Mouse (Mus musculus) intestine, postnatal 0 days (tissue): ENCODE data around the gene Slc43a2. TPM values are rescaled to one million over a fixed set of nuclear protein-coding genes. Genes with fewer than 3 reads are reported as not detected.
A peak's percentile ranks its signal among the peaks of the same experiment; 100 is the strongest.

ENCODE experiments used
- ATAC-seq: fragments of 200-750 bp; cut with Nextera tagmentation; 2 replicates; pipeline ENCODE4 v1.8.0; 2017; ENCODE audit warnings: mild to moderate bottlenecking, moderate TSS enrichment, moderate library complexity
- H3K27ac ChIP-seq: fragments of 300-500 bp; sonication (generic); 2 replicates; pipeline ENCODE4 v1.5.1; 2014; ENCODE audit warnings: mild to moderate bottlenecking, low read depth, low read length, moderate library complexity
- H3K27me3 ChIP-seq: fragments of 300-500 bp; sonication (generic); replicated peaks from 2 replicates; pipeline ENCODE4 v1.6.1; 2014; ENCODE audit warnings: low read length, mixed read lengths; ENCODE audit not compliant: control insufficient read depth, insufficient read depth
- H3K36me3 ChIP-seq: fragments of 300-500 bp; sonication (generic); 2 replicates; pipeline ENCODE4 v1.6.1; 2014; ENCODE audit warnings: mild to moderate bottlenecking, moderate library complexity; ENCODE audit not compliant: control insufficient read depth, insufficient read depth
- H3K4me1 ChIP-seq: fragments of 300-500 bp; sonication (generic); replicated peaks from 2 replicates; pipeline ENCODE4 v1.6.1; 2014; ENCODE audit warnings: antibody characterized with exemption, low read length, mixed read lengths; ENCODE audit not compliant: control insufficient read depth, insufficient read depth
- H3K4me2 ChIP-seq: fragments of 300-500 bp; sonication (generic); replicated peaks from 2 replicates; pipeline ENCODE4 v1.6.1; 2014; ENCODE audit warnings: low read depth, mild to moderate bottlenecking, moderate library complexity
- H3K4me3 ChIP-seq: fragments of 300-500 bp; sonication (generic); 2 replicates; pipeline ENCODE4 v1.5.1; 2014; ENCODE audit warnings: low read depth, low read length
- H3K9ac ChIP-seq: fragments of 300-500 bp; sonication (generic); 2 replicates; pipeline ENCODE4 v1.6.1; 2014; ENCODE audit warnings: mild to moderate bottlenecking, low read depth, low read length
- H3K9me3 ChIP-seq: fragments of 300-500 bp; sonication (generic); 2 replicates; pipeline ENCODE4 v1.6.1; 2016; ENCODE audit warnings: mixed run types; ENCODE audit not compliant: control insufficient read depth
- CTCF ChIP-seq: sonication (generic); IDR thresholded peaks from 2 replicates; pipeline ENCODE4 v1.5.1; 2016; ENCODE audit warnings: low read depth, mild to moderate bottlenecking, control low read depth, antibody characterized with exemption, moderate library complexity
- WGBS: fragments of 180-500 bp; shearing (Covaris S2); extraction: QIAGEN DNeasy Blood & Tissue Kit; methylation state at CpG from one replicate; pipeline ENCODE4 v1.1.7; 2014; 5-methylcytosine and 5-hydroxymethylcytosine counted together
- polyA plus RNA-seq: library from polyadenylated mRNA; unstranded; fragments of >200 nt; fragmentation: Nextera tagmentation; extraction: Ambion mirVana; gene quantifications from 2 replicates; pipeline ENCODE4 v1.2.1, GENCODE M21; 2015

The Slc43a2 gene
- polyA plus RNA-seq, 1 experiment from 2014 or later: 46.4 TPM

DNA sequence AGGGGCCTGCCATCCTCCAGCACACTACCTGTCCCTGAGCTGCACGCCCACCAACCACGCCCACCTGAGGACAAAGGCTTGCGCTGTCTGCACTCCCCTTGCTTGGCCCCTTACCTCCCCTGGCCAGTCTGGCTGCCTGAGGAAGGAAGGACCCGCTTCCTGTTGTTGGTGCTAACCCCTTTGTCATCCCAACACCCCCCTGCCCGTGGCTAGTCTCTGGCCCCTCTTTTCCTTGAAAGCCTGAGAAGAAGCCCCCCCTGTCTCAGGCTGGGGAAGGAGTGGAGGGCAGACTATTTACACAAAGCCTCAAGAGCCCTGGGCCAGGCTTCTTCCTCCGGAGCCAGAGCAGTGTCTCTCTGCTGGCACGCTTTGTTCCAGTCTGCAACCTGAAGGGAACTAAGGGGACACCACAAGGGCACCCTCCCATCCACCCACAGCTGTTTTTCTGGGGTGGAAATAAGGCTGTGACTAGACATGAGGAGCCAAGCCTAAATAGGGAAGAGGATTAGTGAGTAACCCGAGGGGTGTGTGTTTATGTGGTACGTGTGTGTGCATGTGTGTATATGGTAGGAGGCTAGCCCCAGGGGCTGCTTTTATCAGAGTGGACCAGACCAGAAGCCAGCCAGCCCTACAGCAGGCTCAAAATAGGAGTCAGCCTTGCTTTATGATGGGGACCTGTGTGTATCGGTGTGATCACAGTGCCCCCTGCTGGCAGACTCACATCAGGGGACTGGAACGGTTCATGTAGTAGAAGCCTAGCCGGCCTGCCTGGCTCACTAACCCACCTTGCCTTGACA lies 41.6 kb downstream of the Slc43a2 start:
- Histone ChIP-seq H3K9me3 (no peaks in the 10 kb centered on the region), H3K36me3 (no peaks in the 10 kb centered on the region; the same call in 1 of the 2 replicates), H3K27ac (peak overlapping the region; percentile 6; the same call in 1 of the 2 replicates), H3K4me2 (no peak overlapping the region), H3K9ac (peak overlapping the region; percentile 22; the same call in 1 of the 2 replicates), H3K4me3 (no peak overlapping the region), H3K4me1 (peaks cover 9% of the 10 kb centered on the region), H3K27me3 (no peaks in the 10 kb centered on the region)
- ATAC-seq: peak; percentile 67
- 4% methylated on average over 12 of the region's 12 CpGs for WGBS
- TF ChIP-seq CTCF: peak; percentile 96

DNA sequence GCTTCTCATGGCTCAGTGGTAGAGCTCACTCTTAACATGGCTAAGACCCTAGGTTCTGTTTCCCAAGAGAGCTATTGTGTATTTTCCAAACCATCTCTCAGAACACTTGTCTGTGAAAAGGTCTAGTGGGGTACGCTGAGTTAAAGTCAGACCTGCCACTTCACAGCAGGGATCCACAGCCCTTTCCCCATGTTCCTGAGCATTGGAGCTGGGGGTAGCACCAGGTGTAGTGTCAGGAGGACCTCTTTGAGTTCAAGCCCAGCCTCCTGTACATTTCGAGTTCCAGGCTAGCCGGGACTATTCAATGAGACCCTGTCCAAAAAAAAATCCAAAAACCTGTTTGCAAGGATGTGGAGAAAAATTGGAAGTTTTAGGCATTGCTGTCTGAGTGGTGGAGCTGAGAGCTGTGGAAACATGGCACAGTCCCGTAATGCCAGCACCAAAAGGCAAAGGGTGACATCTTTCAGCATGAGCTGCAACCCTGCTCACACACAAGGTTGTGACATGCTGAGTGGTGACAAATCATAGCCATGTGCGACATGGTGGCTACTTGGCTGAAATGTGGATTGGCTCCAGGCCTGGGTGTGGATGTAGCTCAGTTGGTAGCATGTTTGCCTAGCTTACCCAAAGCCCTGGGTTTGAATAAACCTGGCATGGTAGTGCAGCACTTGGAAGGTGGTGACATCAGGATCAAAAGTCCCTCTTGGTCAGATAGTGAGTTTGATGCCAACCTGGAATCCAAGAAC lies 43.1 kb downstream of the Slc43a2 start:
- Histone ChIP-seq H3K9me3 (no peaks in the 10 kb centered on the region), H3K27ac (no peak overlapping the region), H3K36me3 (no peaks in the 10 kb centered on the region; the same call in 1 of the 2 replicates), H3K27me3 (no peaks in the 10 kb centered on the region), H3K4me1 (peaks cover 9% of the 10 kb centered on the region), H3K4me3 (no peak overlapping the region), H3K4me2 (no peak overlapping the region), H3K9ac (no peak overlapping the region)
- ATAC-seq: no peak
- WGBS: 91% methylated on average over 5 of the region's 5 CpGs
- no peak for TF ChIP-seq CTCF

DNA sequence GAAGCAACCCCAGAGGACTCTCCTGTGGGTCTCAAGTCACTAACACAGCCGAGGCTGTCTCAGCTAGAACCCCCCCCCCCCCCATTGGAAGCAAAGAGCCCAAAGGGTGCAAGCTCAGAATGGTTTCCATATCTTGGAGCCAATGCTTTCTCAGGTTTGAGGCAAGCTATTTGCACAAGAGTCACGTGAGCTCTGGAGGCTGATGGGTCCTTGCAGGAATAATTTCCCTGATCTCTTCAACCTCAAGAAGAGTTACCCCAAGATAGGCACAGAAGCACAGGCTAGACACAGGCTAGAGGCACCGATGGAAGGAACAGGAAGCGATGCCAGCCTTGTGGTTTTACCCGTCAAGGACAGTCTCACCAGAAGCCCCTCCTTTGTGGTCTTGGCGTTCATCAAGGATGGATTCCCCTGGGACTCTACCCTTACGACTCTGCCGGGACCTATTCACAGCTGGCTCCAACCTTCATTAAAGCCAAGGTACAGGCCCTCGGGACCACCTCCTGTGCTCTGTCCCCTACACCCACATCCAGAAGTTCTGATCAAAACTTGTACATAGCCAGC lies 44.1 kb downstream of the Slc43a2 start:
- H3K4me2 ChIP-seq: no peak overlapping the region
- no peaks in the 10 kb centered on the region for H3K27me3 ChIP-seq
- no peak for TF ChIP-seq CTCF
- H3K36me3 ChIP-seq: no peaks in the 10 kb centered on the region; the same call in 1 of the 2 replicates
- no peak overlapping the region for H3K4me3 ChIP-seq
- 0 out of 2 replicates have a peak overlapping the region, but pooled peaks have one; percentile 28 for H3K27ac ChIP-seq
- peaks cover 9% of the 10 kb centered on the region for H3K4me1 ChIP-seq
- ATAC-seq: no peak
- WGBS: 82% methylated on average over 9 of the region's 9 CpGs
- no peak overlapping the region for H3K9ac ChIP-seq
- H3K9me3 ChIP-seq: no peaks in the 10 kb centered on the region

- H3K9ac ChIP-seq: no peak overlapping the region
- no peak for ATAC-seq
- H3K4me2 ChIP-seq: no peak overlapping the region
- no peaks in the 10 kb centered on the region for H3K9me3 ChIP-seq
- no peaks in the 10 kb centered on the region for H3K27me3 ChIP-seq
- TF ChIP-seq CTCF: no peak
- H3K27ac ChIP-seq: no peak overlapping the region
- no peak overlapping the region for H3K4me3 ChIP-seq
- WGBS: 84% methylated on average over 5 of the region's 5 CpGs
- H3K36me3 ChIP-seq: no peaks in the 10 kb centered on the region
- H3K4me1 ChIP-seq: no peaks in the 10 kb centered on the region
These were observed 47.1 kb downstream of the Slc43a2 start for GRCm38 (mm10) chr11:75578609-75579008.

DNA sequence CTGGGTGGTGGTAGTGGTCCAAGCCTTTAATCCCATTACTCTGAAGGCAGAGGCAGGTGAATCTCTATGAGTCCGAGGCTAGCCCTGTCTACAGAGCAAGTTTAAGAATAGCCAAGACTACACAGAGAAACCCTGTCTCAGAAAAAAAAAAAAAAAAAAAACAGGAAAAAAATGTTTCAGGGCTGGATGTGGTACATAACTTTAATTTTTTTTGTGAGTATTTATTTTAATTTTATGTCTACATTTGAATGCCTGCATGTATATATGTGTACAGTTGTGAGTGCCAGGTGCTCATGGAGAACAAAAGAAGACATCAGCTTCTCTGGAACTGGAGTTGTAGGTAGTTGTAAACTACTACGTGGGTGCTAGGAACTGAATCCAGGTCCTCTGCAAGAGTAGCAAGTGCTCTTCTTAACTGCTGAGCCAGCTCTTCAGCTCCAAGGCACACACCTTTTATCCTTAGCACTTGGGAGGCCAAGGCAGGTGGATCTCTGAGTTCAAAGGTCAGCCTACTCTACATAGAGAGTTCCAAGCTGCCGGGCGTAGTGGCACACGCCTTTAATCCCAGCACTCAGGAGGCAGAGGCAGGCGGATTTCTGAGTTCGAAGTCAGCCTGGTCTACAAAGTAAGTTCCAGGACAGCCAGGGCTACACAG lies 50.1 kb downstream of the Slc43a2 start:
- Histone ChIP-seq H3K9ac (no peak overlapping the region), H3K27ac (no peak overlapping the region), H3K4me3 (no peak overlapping the region), H3K27me3 (no peaks in the 10 kb centered on the region), H3K4me2 (no peak overlapping the region), H3K36me3 (no peaks in the 10 kb centered on the region), H3K4me1 (peaks cover 7% of the 10 kb centered on the region; the same call in 1 of the 2 replicates), H3K9me3 (no peaks in the 10 kb centered on the region)
- no peak for TF ChIP-seq CTCF
- WGBS: 79% methylated on average over 7 of the region's 7 CpGs
- no peak for ATAC-seq
